Mouse (Mus musculus): Measurements from ENCODE around the gene Shld2.

- TF ChIP-seq CTCF (IDR thresholded peaks at IDR 0.05; ENCODE audit: control insufficient read depth, insufficient read depth, insufficient read length) (no peak), MYOG (IDR thresholded peaks at IDR 0.05; ENCODE audit: control insufficient read depth, extremely low read depth, insufficient read length) (no peak), FOSL1 (IDR thresholded peaks at IDR 0.05; ENCODE audit: insufficient read depth, low read length, poor library complexity, severe bottlenecking) (no peak), USF1 (IDR thresholded peaks at IDR 0.05; ENCODE audit: low read depth) (no peak), MYOD1 (IDR thresholded peaks at IDR 0.05; ENCODE audit: control insufficient read depth, insufficient read length, low read depth) (no peak), MAX (IDR thresholded peaks at IDR 0.05) (no peak), CEBPB (IDR thresholded peaks at IDR 0.05; ENCODE audit: low read depth) (no peak)
Measured at GRCm38 (mm10) chr14:34274141-34274540, 36.2 kb downstream of the Shld2 start.
